Mouse (Mus musculus) neutrophil, adult 5-6 weeks (primary cell): Measurements from ENCODE around the gene Rasl11b. TPM values are rescaled to one million over a fixed set of nuclear protein-coding genes. Genes with fewer than 3 reads are reported as not detected.

ENCODE experiments used
- ATAC-seq: fragments of 151-379, 151-347 bp; 2 replicates; pipeline ENCODE4 v1.8.0; 2017; ENCODE audit warnings: mild to moderate bottlenecking, moderate TSS enrichment; ENCODE audit not compliant: insufficient number of reproducible peaks, poor library complexity, low FRiP score, severe bottlenecking; ENCODE audit errors: extremely low read depth
- total RNA-seq: library from RNA; stranded (forward); fragments of 200-1000 nt; gene quantifications from 2 replicates; pipeline ENCODE4 v1.2.3, GENCODE M21; 2017

Rasl11b gene
- total RNA-seq, 1 experiment from 2014 or later: 1.2 TPM

DNA sequence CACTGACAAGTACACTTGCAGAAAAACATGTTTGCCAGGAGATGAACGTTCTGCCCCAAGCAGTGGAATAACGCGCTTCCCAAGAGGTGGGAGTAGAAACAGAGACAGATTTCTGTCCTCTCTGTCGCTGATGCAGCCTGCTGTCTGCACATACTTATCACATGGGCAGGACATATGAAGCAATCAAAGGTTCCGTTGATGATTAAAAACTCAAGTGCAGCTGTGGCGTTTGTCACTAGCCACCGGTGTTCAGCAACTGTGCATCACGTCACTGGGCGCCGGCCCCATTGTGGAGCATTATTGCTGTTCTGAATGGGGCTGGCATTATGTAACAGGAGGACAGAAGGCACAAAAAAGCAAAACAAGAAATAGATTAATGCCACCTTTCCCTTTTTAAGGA, 12.0 kb upstream of the Rasl11b start:
- no peak for ATAC-seq

DNA sequence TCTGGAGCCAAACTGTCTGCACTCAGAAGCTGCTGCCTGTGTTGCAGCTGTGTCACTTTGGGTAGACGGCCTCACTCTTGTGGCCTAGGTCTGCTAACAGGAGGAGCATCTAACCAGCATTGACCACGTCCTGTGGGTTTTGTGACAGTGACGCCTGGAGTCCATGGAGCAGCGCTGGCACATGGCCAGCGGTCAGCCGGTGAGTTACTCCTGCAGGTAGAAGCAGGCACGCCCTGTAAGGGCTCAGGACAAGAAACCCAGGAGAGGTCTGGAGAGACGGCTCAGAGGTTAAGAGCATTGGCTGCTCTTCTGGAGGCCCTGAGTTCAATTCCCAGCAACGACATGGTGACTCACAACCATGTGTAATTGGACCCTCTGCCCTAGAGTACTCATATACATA, 10.5 kb upstream of the Rasl11b start:
- no peak for ATAC-seq

DNA sequence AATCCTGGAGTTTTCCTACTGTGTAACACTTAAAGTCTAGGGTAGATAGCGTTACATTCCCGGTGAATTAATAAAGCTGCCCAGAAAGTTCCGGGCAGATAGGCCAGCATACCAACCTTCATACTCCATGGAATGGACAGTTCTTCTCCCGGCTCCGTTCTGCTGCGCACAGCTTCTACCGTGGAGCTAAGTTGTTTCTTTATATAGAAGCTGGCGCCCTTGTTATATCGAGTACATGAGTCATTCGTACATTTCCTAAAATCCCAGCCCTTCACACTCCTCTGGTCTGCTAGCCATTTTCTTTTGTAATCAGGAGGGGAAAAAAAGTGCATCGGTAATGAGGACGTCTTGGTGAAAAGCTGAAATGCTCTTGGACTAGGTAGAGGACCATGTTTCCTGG, 7.0 kb upstream of the Rasl11b start:
- ATAC-seq: no peak

DNA sequence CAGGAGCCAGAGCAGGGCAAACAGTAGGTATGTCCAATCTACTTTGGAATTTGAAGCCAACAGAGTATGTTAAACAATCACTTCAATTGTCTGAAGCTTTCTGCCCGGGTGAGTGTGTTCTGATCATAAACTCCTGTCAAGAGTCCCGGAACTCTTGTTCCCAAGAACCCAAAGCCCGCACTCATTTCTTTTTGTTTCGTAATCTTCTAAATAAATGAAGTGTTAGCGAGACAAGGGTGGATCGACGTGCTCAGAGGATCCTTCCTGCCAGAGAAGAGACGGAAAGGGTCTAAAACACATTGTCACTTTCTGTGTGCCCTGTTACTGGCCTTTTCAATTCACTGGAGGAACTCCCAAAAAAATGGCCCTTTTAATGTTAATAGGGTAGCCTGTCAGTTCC, 6.2 kb upstream of the Rasl11b start:
- ATAC-seq: no peak

DNA sequence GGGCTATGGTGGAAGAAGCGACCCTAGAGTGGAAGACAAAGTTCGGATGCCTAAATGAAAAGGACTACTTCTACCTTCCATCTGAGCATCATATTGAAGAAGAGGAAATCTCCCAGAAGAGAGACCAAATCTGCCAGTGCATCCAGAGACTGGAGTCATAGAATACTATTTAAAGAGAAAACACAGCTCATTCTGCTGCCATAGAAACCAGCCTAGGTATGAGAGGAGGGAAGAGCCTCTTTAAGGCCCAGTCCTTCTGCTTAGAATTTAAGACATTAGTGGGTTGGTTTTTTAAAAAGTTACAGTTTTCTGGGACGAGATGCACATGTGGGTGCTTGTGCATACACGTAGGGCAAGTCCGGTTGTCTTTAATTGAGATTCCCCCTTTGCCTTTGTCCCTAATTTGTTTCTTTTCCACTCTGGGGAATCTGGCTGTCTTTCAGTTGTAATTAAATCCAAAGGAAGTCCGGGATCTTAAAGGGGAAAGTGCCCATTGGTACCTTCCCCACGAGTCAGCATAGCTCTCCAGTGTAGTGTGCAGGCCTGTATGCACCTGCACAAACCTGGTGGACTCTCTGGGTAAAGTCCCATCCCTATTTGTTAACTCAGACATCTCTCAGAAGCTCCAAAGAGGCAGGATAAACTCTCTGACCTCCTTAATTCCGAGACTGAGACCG, 5.5 kb upstream of the Rasl11b start:
- ATAC-seq: no peak

DNA sequence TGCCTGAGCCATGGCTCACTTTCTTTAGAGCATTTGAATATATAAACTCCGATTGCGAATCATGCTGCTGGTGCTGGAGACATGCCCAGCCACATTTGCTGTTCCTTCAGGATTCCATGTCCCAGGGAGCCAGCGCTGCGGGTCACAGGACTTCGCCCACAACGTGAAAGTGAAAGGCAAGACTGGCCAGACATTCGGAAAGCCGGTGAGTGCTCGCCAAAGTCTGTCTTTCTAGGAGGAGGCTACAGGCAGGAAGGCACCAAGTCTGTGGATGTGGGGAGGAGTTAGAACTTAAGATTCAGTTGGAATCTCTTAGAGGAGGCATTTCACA, 5.0 kb upstream of the Rasl11b start:
- ATAC-seq: no peak

DNA sequence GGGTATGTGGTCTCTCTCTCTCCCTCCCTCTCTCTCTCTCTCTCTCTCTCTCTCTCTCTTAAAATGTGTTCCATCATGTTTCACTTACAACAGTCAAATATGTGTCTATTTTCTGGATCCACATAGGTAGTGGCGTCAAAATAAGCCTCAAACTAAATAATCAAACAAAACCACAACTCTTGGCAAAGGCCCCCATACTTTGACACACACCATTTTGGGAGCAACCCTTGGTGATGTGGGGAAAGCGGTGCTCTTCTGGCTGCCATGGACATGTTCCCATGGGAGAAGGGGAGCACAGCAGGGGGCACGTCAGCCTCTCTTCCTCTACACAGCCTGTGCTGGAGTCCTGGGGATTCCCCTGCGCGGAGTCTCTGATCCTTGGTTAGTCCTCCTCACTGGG, 4.2 kb upstream of the Rasl11b start:
- no peak for ATAC-seq

DNA sequence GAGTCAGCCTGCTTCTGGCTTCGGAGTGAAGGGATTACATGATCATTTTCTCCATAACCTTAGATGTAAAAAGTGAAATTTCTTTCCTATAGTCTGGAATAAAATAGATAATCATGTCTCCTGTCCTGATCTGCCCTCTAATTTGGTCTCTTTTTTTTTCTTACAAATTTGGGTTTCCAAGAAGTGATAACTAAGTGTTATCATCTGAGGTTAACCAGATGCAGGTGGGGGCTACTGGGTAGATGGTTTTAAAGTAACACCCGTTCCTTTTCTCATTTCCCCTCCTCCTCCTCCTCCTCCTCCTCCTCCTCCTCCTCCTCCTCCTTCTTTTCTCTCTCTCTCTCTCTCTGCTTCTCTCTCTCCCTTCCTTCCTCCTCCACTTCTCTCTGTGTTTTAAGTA, 2.1 kb upstream of the Rasl11b start:
- ATAC-seq: no peak

DNA sequence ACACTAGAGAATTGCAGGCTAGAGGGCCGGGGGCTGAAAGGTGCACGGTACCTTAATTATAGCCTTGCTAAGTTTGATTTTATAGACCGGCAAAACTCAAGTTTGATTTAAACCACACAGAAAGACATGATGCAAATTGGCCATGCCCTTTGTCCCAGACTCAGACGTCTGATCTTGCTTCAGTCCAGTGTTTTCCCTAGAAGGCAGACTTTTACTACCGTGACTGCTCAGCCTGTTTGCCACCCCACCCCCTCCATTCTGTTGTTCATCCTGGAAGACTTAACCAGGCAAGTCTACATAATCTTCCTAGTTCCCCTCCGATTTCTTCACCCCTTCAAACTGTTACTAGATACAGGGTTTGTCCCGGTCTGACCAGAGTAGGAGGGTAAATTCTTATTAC, 1.5 kb upstream of the Rasl11b start:
- ATAC-seq: no peak

DNA sequence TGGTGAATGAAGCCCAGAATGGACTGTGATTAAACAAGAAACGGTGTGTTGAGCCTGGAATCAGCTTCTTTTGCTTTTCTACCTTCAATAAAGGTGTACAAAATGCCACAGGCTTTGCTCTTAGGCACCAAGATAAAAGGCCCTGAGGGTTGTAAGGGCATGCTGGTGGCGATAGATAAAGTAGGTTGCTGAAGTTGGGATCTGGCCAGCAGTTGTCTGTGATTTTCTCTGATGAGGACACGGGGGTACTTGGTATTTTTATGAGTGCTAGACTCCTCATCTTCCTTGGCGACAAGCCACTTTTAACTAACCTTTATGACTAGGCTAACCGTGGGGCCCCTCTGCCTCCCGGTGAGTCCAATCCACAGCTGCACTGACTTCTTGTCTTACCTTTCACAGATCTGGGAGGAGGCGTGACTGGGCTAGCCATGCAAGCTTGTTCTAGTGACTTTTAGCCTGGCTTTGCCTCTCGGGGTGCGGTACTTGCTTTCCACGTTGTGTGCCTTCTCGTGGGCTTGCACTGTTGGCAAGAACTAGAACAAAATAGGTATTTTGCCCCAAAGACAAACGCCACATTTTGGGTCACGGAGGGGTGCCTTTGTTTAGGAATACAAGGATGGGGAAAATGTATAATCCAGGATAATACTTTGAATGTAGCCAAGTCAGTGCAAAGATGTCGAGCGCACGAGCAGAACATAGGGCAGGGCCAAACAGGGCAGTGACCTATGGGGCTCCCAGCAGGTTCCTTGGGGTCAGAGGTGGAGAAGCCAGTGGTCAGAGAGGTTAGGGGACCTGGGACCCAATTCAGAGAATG, 852 bp upstream of the Rasl11b start:
- no peak for ATAC-seq

DNA sequence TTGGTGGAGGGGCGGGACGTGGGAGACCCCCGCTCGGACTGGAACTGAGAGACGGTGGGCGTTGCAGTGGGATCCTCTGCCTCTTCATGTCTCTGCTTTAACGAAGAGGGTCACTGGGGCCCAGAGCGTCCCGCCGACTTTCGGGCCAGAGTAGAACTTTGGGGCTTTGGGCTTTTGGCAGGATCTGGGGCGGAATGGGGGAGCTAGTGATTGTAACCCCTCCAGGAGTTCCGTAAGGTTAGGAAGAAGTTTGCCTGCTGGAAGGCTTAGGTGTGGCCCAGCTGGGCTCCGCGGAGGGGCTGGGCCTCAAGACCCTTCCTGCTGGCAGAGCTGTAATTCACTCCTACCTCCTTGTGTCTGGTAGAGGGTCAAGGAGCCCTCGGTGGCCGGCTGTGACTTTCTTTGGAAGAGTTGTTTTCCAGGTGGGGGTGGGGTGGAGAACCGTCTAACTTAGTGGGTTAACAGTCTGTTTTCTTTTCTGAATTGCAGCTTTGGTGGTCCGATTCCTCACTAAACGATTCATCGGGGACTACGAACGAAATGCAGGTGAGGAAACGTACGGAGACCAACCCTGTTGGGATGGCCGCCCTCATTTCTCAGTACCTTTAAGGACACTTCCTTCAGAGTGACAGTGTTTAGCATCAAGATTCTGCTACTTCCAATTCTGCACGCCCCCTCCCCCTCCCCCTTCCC, 674 bp downstream of the Rasl11b start:
- ATAC-seq: no peak

DNA sequence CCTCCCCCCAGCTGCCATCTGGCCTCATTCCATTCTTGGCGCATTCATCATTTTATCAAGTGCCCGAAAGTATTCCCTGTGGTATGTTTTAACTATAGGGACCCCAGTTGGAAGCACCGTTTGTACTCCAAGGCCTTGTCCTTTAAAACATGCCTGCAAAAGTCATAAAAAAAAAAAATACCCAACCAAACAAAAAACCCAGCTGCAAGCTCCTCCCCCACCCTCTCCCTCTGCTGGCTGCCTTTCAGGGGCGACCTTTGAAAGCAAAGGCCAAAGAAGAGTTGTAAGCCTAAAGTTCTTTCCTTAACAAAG, 1.2 kb downstream of the Rasl11b start:
- no peak for ATAC-seq

DNA sequence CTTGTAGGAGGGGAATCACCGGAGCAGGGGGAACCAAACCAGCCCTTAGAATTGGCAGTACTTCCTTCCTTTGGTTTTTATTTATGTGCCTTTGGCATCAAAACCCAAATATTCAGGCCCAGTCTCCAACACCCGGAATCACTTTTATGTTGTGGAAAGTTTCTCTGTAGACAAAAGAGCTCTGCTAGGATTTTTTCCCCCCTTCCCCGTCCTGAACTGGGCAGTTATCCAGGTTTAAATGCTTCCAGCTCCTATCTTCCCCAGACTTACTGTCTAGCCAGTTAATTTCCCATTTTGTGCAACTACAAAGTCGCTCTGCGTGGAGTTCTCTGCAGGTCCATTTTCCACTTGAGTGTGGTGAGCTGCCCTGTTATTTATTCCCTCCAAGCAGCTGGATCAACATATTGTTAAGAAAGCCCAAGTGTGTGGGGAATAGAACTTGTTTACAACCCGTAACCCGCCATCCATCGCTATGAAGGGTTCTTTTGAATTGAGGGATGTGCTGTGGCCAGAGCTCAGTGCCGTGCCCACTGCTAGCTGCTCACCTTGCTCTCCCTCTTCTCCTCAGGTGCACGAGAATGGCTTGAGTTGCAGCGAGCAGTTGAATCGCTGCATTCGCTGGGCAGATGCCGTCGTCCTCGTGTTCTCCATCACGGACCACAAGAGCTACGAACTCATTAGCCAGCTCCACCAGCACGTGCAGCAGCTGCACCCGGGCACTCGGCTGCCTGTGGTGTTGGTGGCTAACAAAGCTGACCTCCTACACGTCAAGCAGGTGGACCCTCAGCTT, 2.6 kb downstream of the Rasl11b start:
- no peak for ATAC-seq

DNA sequence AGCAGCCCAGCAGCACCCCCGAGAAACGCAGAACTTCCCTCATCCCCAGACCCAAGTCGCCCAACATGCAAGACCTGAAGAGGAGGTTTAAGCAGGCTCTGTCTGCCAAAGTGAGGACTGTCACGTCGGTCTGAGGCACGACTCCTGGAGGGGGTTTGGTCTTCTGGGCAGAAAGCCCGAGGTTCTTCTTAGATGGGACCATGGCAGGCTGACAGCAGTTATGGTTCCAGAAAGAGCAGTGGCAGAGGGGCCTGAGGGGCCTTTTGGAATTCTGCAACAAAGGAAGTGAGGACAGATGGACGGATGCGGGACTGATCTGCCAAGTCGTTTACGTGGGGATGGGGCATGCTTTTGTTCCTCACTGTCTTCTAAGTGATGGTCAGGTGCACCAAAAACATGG, 3.4 kb downstream of the Rasl11b start:
- no peak for ATAC-seq

DNA sequence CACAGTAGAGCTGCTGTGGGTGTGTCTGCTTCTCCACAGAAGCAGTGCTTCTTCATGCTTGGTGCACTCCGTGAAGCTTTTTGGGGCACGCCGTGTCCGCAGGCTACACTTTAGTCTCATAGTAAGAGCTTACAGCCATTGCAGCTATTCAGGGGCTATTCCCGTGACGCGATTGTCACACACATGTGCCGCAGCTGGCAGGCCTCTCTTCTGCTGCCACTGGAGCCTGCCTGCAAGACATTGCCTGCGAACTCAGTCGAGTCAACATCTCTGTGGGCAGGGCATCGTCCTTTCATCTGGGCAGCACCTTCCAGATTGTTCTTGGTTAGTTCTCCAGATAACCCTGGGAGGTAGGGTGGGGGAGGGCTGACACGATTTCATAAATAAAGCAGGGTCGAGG, 4.7 kb downstream of the Rasl11b start:
- ATAC-seq: no peak

DNA sequence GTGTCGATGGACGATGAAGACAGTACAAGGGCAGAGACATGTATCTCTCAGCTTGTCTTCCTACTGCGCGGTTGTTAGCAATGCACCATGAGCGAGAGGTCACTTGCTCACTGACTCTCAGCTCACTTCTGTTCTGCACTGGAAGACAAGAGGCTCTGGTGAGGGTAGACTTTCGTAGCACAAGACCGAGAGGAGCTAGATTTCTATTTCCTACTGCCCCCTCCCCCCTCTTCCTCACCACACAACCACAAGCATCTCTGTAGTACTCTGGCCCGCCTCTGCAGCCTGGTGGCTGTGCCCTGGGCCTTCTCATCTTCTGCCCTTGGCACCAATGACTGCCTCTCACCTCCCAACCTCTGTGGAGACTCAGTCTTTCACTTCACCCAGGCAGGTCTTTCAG, 5.4 kb downstream of the Rasl11b start:
- no peak for ATAC-seq

DNA sequence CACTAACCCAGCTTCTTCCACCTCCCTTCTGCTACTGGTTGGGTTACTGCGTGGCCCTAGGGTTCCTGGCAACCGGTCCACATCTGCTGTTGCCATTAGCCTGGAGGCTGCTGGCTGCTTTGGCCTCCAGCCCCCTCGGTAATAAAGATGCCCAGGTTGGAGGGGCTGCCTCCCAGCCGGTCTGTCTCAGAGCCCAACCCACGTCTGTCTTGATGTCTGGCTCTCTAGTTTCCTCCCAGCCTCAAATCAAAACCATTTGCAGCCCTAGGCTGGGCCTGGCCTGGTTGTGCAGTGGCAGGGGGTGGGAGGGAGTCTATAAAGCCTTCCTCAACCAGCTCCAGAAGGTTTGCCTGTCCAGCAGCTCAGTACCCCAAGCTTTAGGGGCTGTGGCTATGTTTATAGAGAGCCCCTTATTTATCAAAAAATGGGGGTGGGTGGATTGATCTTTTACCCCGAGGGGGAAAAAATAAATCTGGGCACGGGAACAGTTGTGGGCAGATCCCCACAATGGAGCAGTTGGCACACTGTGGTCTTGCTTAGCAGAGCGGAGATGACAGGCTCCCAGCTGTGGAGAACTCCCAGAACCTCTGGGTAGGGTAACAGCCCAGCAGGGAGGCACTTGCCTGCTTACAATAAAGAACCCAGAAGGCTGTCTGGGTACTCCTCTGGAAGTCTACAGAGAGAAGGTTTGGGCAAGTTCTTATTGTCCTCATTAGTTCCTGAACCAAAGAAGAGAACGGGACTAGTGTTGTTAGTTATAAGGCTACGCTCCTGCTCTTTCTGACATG, 6.7 kb downstream of the Rasl11b start:
- ATAC-seq: no peak

DNA sequence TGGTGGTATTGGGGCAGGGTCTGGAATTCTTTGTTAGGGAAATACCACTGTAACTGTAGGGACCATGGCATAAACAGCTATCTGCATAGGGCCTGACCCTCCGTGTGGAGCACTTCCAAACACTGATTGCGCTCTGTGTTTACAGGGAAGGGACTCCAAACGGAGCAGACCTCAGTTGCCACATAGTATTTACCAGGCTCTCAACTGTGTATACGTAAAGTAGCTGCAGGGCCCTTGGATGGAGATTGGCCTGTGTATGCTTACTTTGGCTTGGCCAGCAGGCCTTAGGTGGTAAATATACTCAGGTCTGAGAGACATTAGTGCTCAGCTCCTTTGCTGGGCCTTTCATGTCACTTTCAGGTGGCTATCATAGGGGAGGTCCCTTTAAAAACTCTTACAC, 7.4 kb downstream of the Rasl11b start:
- no peak for ATAC-seq

DNA sequence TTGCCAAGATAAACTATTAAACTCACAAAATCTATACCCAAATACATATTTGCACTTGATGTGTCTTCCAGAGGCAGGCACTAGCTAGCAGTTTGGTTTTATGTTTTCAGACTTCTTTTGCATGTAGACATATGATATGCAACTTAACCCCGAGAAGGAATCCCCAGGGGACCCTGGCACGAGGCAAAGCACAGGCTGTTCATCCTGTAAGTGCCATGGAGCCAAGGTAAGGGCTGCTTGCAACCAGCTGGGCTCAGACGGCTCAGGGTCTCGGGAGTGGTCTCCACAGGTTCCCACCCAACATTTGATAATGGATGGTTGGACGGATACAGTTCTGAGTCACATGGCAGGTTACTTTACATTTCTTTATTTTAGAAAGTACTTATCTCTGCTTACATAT, 9.4 kb downstream of the Rasl11b start:
- no peak for ATAC-seq
